Mouse (Mus musculus) forebrain, embryonic 11.5 days (tissue): ENCODE measurements around the gene N4bp3. TPM values are rescaled to one million over a fixed set of nuclear protein-coding genes. Genes with fewer than 3 reads are reported as not detected.
A peak's percentile ranks its signal among the peaks of the same experiment; 100 is the strongest.
"Not testable (repeated sequence)": the region's sequence is repeated elsewhere in the genome, so short reads cannot be mapped to it uniquely, and the experiment has no call there.

Experiments
- ATAC-seq: fragments of 200-750 bp; cut with Nextera tagmentation; replicated peaks from 2 replicates; pipeline ENCODE4 v1.8.0; 2017; ENCODE audit warnings: moderate TSS enrichment; ENCODE audit not compliant: low FRiP score
- DNase-seq: peaks from one replicate; pipeline ENCODE4 v3.0.0-alpha.2; 2017; ENCODE audit warnings: low spot score
- H3K27ac ChIP-seq: fragments of 300-500 bp; sonication (generic); 2 replicates; pipeline ENCODE4 v1.5.1; 2014; ENCODE audit warnings: low read depth, low read length
- H3K27me3 ChIP-seq: fragments of 300-500 bp; sonication (generic); 2 replicates; pipeline ENCODE4 v1.6.1; 2014; ENCODE audit warnings: mild to moderate bottlenecking, low read length, mixed read lengths; ENCODE audit not compliant: control insufficient read depth, insufficient read depth
- H3K36me3 ChIP-seq: fragments of 300-500 bp; sonication (generic); 2 replicates; pipeline ENCODE4 v1.6.1; 2014; ENCODE audit warnings: mild to moderate bottlenecking, low read length, moderate library complexity, mixed read lengths; ENCODE audit not compliant: control insufficient read depth, insufficient read depth
- H3K4me1 ChIP-seq: fragments of 300-500 bp; sonication (generic); replicated peaks from 2 replicates; pipeline ENCODE4 v1.6.1; 2014; ENCODE audit warnings: low read length, mixed read lengths; ENCODE audit not compliant: control insufficient read depth, insufficient read depth
- H3K4me2 ChIP-seq: fragments of 300-500 bp; sonication (generic); 2 replicates; pipeline ENCODE4 v1.6.1; 2014; ENCODE audit warnings: low read depth, mild to moderate bottlenecking, low read length, moderate library complexity, mixed read lengths; ENCODE audit not compliant: severe bottlenecking
- H3K4me3 ChIP-seq: fragments of 300-500 bp; sonication (generic); 2 replicates; pipeline ENCODE4 v1.5.1; 2014; ENCODE audit warnings: low read depth, low read length
- H3K9ac ChIP-seq: fragments of 300-500 bp; sonication (generic); 2 replicates; pipeline ENCODE4 v1.6.1; 2014; ENCODE audit warnings: low read length
- H3K9me3 ChIP-seq: fragments of 300-500 bp; sonication (generic); 2 replicates; pipeline ENCODE4 v1.6.1; 2016; ENCODE audit warnings: low read length, mixed read lengths; ENCODE audit not compliant: control insufficient read depth
- WGBS: fragments of 180-500 bp; shearing (Covaris S2); extraction: QIAGEN DNeasy Blood & Tissue Kit; methylation state at CpG from one replicate; pipeline ENCODE4 v1.1.7; 2014; 5-methylcytosine and 5-hydroxymethylcytosine counted together
- polyA plus RNA-seq: library from polyadenylated mRNA; unstranded; fragments of >200 nt; fragmentation: Nextera tagmentation; extraction: Ambion mirVana; gene quantifications from 2 replicates; pipeline ENCODE4 v1.2.1, GENCODE M21; 2014

The N4bp3 gene
- polyA plus RNA-seq, 1 experiment from 2014 or later: 11.3 TPM

- 68% methylated on average over 5 of the region's 5 CpGs for WGBS
- no peaks in the 10 kb centered on the region for H3K27me3 ChIP-seq
- DNase-seq (no peak), ATAC-seq (no peak)
- peak overlapping the region; percentile 31; the same call in 1 of the 2 replicates for H3K4me2 ChIP-seq
- no peak overlapping the region for H3K27ac ChIP-seq
- no peak overlapping the region for H3K4me3 ChIP-seq
- H3K36me3 ChIP-seq: no peaks in the 10 kb centered on the region
- peaks cover 6% of the 10 kb centered on the region; the same call in 1 of the 2 replicates for H3K4me1 ChIP-seq
- H3K9ac ChIP-seq: no peak overlapping the region
- no peaks in the 10 kb centered on the region for H3K9me3 ChIP-seq
These were observed 12.1 kb downstream of the N4bp3 start for GRCm38 (mm10) chr11:51638497-51638896.

- H3K9me3 ChIP-seq: no peaks in the 10 kb centered on the region
- DNase-seq (peak; percentile 71), ATAC-seq (no peak)
- peaks cover 6% of the 10 kb centered on the region; the same call in 1 of the 2 replicates for H3K4me1 ChIP-seq
- no peaks in the 10 kb centered on the region for H3K27me3 ChIP-seq
- H3K4me3 ChIP-seq: no peak overlapping the region
- H3K27ac ChIP-seq: no peak overlapping the region
- WGBS: 4% methylated on average over 17 of the region's 17 CpGs
- peak overlapping the region; percentile 33; the same call in 1 of the 2 replicates for H3K9ac ChIP-seq
- H3K4me2 ChIP-seq: peak overlapping the region; percentile 31
- H3K36me3 ChIP-seq: no peaks in the 10 kb centered on the region
These were observed 12.6 kb downstream of the N4bp3 start for GRCm38 (mm10) chr11:51637971-51638414.

DNA sequence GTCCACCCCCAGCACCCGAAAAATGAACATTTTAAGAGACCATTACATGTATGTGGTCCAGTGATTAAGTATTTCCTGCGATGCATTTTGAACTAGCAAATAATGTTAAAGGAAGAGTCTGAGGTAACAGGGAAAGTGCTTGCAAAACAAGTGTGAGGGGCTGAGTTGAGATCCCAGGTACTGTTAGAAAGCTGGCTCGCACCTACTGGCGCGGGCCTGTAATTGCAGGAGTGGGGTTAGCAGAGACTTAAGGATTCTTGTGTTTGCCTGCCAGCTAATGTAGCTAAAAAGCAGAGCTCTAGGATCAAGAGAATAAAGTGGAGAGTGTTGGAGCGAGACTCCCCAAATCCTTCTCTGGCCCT lies 14.3 kb downstream of the N4bp3 start:
- Histone ChIP-seq H3K27me3 (no peaks in the 10 kb centered on the region), H3K27ac (peak overlapping the region; percentile 50)

GRCm38 (mm10) chr11:51635525-51636322 lies 14.9 kb downstream of the N4bp3 start, which contains the start of gene Rmnd5b:
Gene Rmnd5b, minus strand, starts transcription at chr11:51635896.
- peaks cover 6% of the 10 kb centered on the region; the same call in 1 of the 2 replicates for H3K4me1 ChIP-seq
- H3K4me3 ChIP-seq: peak within 1 kb of the TSS; percentile 72
- H3K4me2 ChIP-seq: peak within 1 kb of the TSS; percentile 78
- H3K9ac ChIP-seq: peak within 1 kb of the TSS; percentile 76
- H3K27me3 ChIP-seq: no peaks in the 10 kb centered on the region
- H3K27ac ChIP-seq: peak within 1 kb of the TSS; percentile 50
- peak; percentile 84 for ATAC-seq
- WGBS: under 1% methylated on average over 61 of the region's 61 CpGs
- DNase-seq: peak; percentile 91
- H3K36me3 ChIP-seq: no peaks in the 10 kb centered on the region
- no peaks in the 10 kb centered on the region for H3K9me3 ChIP-seq

More for the DNA sequence above, 14.3 kb downstream of the N4bp3 start:
- Histone ChIP-seq H3K36me3 (no peaks in the 10 kb centered on the region), H3K4me2 (peak overlapping the region; percentile 78), H3K9ac (peak overlapping the region; percentile 76), H3K9me3 (no peaks in the 10 kb centered on the region), H3K4me3 (peak overlapping the region; percentile 72), H3K4me1 (peaks cover 6% of the 10 kb centered on the region; the same call in 1 of the 2 replicates)
- WGBS: 6% methylated on average over 6 of the region's 6 CpGs
- DNase-seq (peak; percentile 80), ATAC-seq (peak; percentile 43; the same call in 1 of the 2 replicates)

- WGBS: 22% methylated on average over 6 of the region's 6 CpGs
- Histone ChIP-seq H3K27me3 (no peaks in the 10 kb centered on the region), H3K36me3 (no peaks in the 10 kb centered on the region), H3K9me3 (no peaks in the 10 kb centered on the region), H3K9ac (peak overlapping the region; percentile 76), H3K4me1 (peaks cover 6% of the 10 kb centered on the region; the same call in 1 of the 2 replicates), H3K4me3 (peak overlapping the region; percentile 72), H3K27ac (no peak overlapping the region), H3K4me2 (peak overlapping the region; percentile 78)
- DNase-seq (no peak), ATAC-seq (no peak)
These were observed 15.5 kb downstream of the N4bp3 start for GRCm38 (mm10) chr11:51635127-51635524.

DNA sequence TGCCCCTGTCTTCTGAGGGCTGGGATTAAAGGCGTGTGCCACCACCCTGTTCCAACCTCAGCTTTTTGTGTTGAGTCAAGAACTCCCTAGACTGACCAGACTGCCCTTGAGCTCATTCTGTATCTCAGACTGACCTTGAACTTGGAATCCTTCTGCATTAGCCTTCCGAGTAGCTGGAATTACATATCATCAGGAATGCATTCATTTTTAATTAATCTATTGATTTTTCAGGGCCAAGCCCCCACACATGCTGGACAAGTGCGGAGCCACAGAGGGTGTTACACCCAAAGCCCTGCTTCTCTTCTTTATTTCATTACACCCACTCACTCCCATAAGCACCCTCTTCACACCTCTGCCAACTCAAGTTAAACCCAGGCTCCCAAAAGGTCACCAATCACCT lies 16.9 kb downstream of the N4bp3 start:
- H3K27me3 ChIP-seq: no peaks in the 10 kb centered on the region
- H3K4me2 ChIP-seq: no peak overlapping the region
- no peaks in the 10 kb centered on the region for H3K36me3 ChIP-seq
- DNase-seq (no peak), ATAC-seq (no peak)
- H3K4me1 ChIP-seq: peaks cover 6% of the 10 kb centered on the region; the same call in 1 of the 2 replicates
- 93% methylated on average over 3 of the region's 3 CpGs for WGBS
- H3K4me3 ChIP-seq: no peak overlapping the region
- no peaks in the 10 kb centered on the region for H3K9me3 ChIP-seq
- no peak overlapping the region for H3K27ac ChIP-seq
- H3K9ac ChIP-seq: no peak overlapping the region

- not testable (repeated sequence) for H3K4me1 ChIP-seq, H3K27me3 ChIP-seq, H3K4me3 ChIP-seq, ATAC-seq, H3K27ac ChIP-seq, DNase-seq, H3K9ac ChIP-seq, H3K36me3 ChIP-seq, H3K9me3 ChIP-seq, H3K4me2 ChIP-seq
- 93% methylated on average over 7 of the region's 7 CpGs for WGBS
These were observed 17.4 kb downstream of the N4bp3 start for GRCm38 (mm10) chr11:51633200-51633599.

DNA sequence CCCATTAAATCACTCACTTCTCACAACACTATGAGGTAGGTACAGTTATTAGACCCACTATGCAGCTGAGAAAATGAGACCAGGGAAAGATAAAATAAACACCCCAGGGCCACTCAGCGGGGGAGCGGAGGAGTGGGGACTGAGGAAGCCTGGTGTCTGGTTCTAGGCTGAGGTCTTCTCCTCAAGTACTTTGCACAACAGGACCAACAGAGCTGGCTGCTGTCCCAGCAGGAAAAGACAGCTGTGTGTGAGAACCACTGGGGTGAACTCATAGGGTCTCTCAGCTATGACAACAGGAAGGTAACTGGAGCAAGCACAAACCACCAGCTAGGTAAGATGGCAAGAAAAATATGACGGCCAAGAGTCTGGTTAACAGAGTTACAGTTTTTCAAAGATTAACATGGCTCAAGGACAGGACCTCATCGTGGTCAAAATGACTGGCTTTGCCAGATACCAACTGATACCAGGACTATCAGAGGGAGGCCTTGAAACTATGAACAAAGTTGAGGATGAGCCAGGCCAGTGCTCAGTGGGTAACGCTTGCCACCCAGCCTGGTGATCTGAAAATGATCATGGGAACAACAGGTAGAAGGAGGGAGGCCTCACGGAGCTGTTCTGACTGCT lies 18.4 kb downstream of the N4bp3 start:
- DNase-seq (no peak), ATAC-seq (no peak)
- H3K27ac ChIP-seq: no peak overlapping the region
- H3K27me3 ChIP-seq: no peaks in the 10 kb centered on the region
- 90% methylated on average over 6 of the region's 6 CpGs for WGBS
- no peaks in the 10 kb centered on the region for H3K9me3 ChIP-seq
- no peak overlapping the region for H3K4me3 ChIP-seq
- no peak overlapping the region for H3K9ac ChIP-seq
- peaks cover 2% of the 10 kb centered on the region; the same call in 1 of the 2 replicates for H3K4me1 ChIP-seq
- H3K36me3 ChIP-seq: no peaks in the 10 kb centered on the region
- H3K4me2 ChIP-seq: no peak overlapping the region
